Mouse (Mus musculus) testis, adult 2 months (tissue): ENCODE results near the gene Izumo1r. TPM values are rescaled to one million over a fixed set of nuclear protein-coding genes. Genes with fewer than 3 reads are reported as not detected.

Source experiments
- H3K27ac ChIP-seq: fragments of 200-500 bp; 2 replicates; pipeline ENCODE4 v1.5.1; 2012; ENCODE audit warnings: low read depth, low read length; ENCODE audit not compliant: control insufficient read depth, insufficient read depth
- H3K27me3 ChIP-seq: fragments of 200-500 bp; 2 replicates; pipeline ENCODE4 v1.6.1; 2012; ENCODE audit warnings: mild to moderate bottlenecking, low read length, moderate library complexity; ENCODE audit not compliant: control insufficient read depth, insufficient read depth
- H3K36me3 ChIP-seq: fragments of 200-500 bp; 2 replicates; pipeline ENCODE4 v1.6.1; 2012; ENCODE audit warnings: mild to moderate bottlenecking, low read length; ENCODE audit not compliant: control insufficient read depth, insufficient read depth
- H3K4me1 ChIP-seq: fragments of 200-500 bp; 2 replicates; pipeline ENCODE4 v1.6.1; 2012; ENCODE audit warnings: low read length; ENCODE audit not compliant: control insufficient read depth, insufficient read depth
- H3K4me3 ChIP-seq: fragments of 200-500 bp; 2 replicates; pipeline ENCODE4 v1.5.1; 2012; ENCODE audit warnings: low read depth, mild to moderate bottlenecking, low read length, moderate library complexity, mixed read lengths; ENCODE audit not compliant: control insufficient read depth
- CTCF ChIP-seq: fragments of 200-500 bp; IDR thresholded peaks from 2 replicates; pipeline ENCODE4 v1.5.1; 2012; ENCODE audit warnings: low read depth, mild to moderate bottlenecking, inconsistent platforms, low read length, moderate library complexity; ENCODE audit not compliant: control insufficient read depth, insufficient read depth, insufficient replicate concordance
- POLR2A ChIP-seq: fragments of 200-500 bp; IDR thresholded peaks from 2 replicates; pipeline ENCODE4 v1.6.1; 2012; ENCODE audit warnings: low read depth, mild to moderate bottlenecking, inconsistent platforms, low read length, moderate library complexity; ENCODE audit not compliant: control insufficient read depth
- polyA plus RNA-seq: library from polyadenylated mRNA; depleted of rRNA; stranded (reverse); fragments of >200 nt; gene quantifications from 2 replicates; pipeline ENCODE4 v1.2.3, GENCODE M21; 2012

Gene Izumo1r
- polyA plus RNA-seq, 1 experiment, result not detected

DNA sequence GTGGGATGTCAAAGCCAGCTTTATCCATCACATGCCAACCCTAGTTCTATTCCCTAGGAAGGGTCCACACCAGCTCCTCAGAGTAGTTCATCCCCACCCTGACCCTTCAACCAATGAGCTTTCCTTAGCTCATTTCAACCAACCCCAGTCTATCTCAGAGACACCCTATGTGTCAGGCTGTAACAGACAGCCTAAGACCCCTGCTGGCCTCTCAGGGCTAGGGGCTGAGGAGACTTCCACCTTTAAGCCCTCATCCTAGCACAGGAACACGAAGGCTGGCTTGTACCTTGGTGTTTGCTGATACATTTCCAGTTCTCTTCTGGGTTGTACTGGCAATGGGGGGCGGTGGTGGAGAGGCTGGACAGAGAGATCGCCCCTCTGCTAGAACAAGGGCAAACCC lies 743 bp downstream of the Izumo1r start:
- H3K4me3 ChIP-seq, result no peak overlapping the region
- no peak overlapping the region for H3K27ac ChIP-seq
- TF ChIP-seq POLR2A, result no peak
- TF ChIP-seq CTCF, result no peak
- no peaks in the 10 kb centered on the region for H3K36me3 ChIP-seq
- H3K4me1 ChIP-seq, result peaks cover 7% of the 10 kb centered on the region
- no peaks in the 10 kb centered on the region for H3K27me3 ChIP-seq

DNA sequence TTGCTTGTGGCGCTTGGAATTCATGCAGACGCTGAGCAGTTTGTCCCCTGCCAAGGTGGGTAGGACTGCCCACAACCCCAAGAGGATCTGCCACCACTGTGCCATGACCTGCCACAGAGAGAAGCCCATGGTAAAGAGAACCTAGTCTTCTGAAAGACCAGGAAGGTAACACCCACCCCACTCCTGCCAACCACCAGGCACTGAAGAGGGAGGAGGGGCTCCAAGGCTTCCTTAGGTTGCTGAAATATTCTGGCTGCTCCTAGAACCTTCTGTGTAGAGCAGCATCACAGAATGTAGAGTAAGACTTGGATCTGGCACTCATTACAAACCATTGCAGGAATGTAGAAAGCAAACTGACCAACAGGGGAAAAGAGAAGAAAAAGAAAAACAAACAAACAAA lies 1.3 kb downstream of the Izumo1r start:
- Histone ChIP-seq H3K4me1 (peaks cover 7% of the 10 kb centered on the region), H3K27ac (no peak overlapping the region)
- TF ChIP-seq POLR2A (no peak), CTCF (no peak)

DNA sequence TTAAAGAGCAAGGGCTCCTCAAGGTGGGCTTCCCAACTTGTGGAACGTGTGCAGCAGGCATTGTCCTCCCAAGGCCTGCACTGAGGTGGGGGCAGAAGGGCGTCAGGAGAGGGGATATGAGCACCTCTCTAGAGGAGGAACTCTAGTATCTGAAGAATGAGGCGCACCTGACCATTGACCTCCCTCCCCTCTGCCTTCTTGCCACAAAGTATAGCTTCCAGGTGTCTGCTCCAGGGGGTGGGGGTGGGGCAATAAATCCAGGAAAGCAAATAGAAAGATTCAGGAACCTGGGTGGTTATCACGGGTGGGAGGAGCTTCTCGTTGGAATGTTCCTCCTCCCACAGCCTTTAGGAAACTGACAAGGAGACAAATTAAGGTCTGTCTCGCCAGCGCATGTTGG lies 2.0 kb downstream of the Izumo1r start:
- H3K27me3 ChIP-seq, result no peaks in the 10 kb centered on the region
- no peak overlapping the region for H3K27ac ChIP-seq
- H3K36me3 ChIP-seq, result no peaks in the 10 kb centered on the region
- peaks cover 7% of the 10 kb centered on the region for H3K4me1 ChIP-seq
- no peak for TF ChIP-seq POLR2A
- TF ChIP-seq CTCF, result no peak
- H3K4me3 ChIP-seq, result no peak overlapping the region

More for the DNA sequence above, 1.3 kb downstream of the Izumo1r start:
- H3K4me3 ChIP-seq, result no peak overlapping the region
- no peaks in the 10 kb centered on the region for H3K27me3 ChIP-seq
- H3K36me3 ChIP-seq, result no peaks in the 10 kb centered on the region

DNA sequence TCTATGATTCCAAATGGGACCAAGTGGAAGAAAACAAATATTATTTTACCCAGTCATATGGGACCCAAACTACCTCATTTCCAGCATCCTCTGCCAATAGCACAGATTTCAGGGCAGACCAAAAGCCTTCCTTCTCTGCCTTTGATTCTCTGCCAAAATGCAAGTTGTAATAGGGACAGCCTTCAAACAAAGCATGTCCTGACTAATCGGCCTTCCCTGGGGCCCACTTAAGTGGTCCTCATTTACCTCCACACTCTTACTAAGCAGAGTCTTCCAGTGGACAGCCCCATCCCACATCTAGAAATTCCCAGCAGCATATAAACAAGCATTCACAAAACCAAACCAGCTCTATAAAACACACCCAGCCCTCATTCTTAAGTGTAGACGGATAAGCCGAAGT lies 6.6 kb downstream of the Izumo1r start:
- H3K4me3 ChIP-seq, result no peak overlapping the region
- no peaks in the 10 kb centered on the region for H3K36me3 ChIP-seq
- TF ChIP-seq POLR2A, result no peak
- no peak for TF ChIP-seq CTCF
- H3K4me1 ChIP-seq, result no peaks in the 10 kb centered on the region
- H3K27me3 ChIP-seq, result no peaks in the 10 kb centered on the region
- H3K27ac ChIP-seq, result no peak overlapping the region

DNA sequence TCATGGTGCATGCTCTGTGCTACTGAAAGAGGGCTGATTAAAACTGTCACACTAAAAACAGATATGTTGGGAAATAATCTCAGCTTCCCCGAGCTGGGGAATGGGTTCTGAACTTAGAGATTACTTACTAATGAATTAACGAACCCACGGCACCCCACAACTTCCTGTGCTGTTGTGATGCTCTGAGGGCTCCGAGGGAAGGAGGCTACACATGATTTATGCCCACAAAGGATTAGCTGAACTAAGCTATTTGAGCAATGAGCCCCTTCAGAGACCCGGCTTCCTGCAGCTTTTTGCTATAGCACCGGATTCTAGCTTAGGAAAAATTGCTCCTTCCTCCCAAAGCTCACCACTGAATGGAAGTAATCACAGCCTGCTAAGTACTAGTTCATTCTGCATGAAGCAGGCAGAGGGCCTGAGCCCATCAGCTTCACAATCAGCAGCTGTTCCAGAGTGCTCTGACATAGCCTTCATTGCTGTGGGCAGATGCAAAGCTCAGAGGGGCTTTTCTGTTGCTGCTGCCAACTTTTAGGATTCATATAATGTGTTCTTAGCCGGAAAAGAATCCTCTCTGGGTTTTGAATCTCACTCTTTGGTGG lies 8.4 kb downstream of the Izumo1r start:
- H3K4me1 ChIP-seq, result no peaks in the 10 kb centered on the region
- no peaks in the 10 kb centered on the region for H3K36me3 ChIP-seq
- no peaks in the 10 kb centered on the region for H3K27me3 ChIP-seq
- H3K4me3 ChIP-seq, result no peak overlapping the region
- TF ChIP-seq CTCF (no peak), POLR2A (no peak)
- H3K27ac ChIP-seq, result no peak overlapping the region

DNA sequence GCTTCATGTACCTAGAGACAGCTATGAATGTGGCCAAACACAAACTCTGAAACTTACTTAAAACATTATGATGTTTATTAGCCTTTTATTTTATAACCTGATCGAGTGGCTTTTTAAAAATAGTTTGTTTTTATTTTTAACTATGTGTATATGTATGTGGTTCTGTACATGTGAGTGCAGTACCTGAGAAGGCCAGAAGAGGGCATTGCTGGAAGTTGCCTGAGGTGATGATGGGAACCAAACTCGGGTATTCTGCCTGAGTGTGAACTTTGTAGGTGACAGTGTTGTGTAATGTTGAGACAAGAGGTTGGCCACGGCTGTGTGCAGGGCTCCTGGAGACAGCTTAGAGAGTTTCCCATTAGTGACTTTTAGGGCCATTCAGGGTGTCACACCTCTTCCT lies 9.1 kb downstream of the Izumo1r start:
- H3K4me3 ChIP-seq, result no peak overlapping the region
- no peaks in the 10 kb centered on the region for H3K36me3 ChIP-seq
- H3K27me3 ChIP-seq, result no peaks in the 10 kb centered on the region
- no peaks in the 10 kb centered on the region for H3K4me1 ChIP-seq
- H3K27ac ChIP-seq, result no peak overlapping the region
- TF ChIP-seq CTCF, result no peak
- TF ChIP-seq POLR2A, result no peak

DNA sequence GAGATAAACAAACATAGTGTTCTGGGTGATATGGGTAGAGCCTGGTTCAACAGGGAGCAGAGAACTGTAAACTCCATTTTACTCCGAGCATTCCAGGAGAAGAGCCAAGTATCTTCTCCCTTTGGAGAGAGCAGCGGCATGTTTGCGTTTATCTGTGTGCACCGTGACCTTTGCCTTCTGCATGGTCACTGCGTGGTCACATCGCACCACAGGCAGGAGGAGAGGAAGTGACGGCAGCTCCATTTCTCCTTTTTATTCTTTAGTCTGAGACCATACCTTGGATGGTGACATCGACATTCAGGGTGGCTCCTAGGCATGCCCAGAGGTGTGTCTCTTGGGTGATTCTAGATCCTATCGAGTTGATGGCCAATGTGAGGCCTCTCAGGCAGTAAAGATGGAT lies 10.4 kb downstream of the Izumo1r start:
- Histone ChIP-seq H3K4me1 (no peaks in the 10 kb centered on the region), H3K4me3 (no peak overlapping the region), H3K27me3 (no peaks in the 10 kb centered on the region), H3K36me3 (no peaks in the 10 kb centered on the region), H3K27ac (no peak overlapping the region)
- TF ChIP-seq POLR2A (no peak), CTCF (no peak)

DNA sequence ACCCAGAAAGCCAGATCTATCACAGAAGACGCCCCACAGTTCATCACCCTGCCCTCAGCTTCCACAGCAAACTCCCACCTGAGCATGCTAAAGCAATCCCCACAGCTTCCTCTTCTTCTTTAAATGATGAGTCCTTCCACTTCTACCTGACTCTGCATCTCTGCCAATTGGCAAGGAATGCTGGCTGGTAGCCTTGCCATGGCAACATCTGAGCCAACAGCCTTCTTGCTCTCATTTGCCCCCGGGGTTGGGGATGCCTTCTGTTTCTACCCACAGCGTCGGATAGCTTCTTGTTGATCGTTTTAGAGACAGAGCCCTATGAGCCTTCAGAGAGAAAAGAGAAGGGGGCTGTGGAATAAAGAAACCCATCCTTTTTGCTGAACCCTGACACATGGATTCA lies 11.9 kb downstream of the Izumo1r start:
- TF ChIP-seq CTCF (no peak), POLR2A (no peak)
- H3K4me1 ChIP-seq, result no peaks in the 10 kb centered on the region
- H3K27ac ChIP-seq, result no peak overlapping the region
- no peaks in the 10 kb centered on the region for H3K27me3 ChIP-seq
- no peak overlapping the region for H3K4me3 ChIP-seq
- no peaks in the 10 kb centered on the region for H3K36me3 ChIP-seq

DNA sequence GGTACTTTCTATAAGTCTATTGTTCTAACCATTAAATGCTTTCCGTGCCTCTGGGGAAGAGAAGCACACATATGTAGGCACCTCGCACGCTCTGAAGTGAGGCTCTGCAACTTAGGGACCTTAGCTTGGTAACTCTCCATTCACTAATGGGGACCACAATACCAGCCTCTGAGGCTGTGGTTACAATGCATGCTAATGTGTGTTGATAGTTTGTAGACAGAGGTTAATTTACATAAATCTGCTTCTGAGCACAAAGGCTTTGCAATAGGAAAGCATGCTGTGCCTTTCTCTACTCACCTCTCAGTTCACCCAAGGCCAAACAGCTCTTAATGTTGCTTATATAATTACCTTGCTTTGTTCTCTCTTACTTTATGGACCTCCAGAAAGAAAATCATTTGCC lies 13.1 kb downstream of the Izumo1r start:
- Histone ChIP-seq H3K27me3 (no peaks in the 10 kb centered on the region), H3K36me3 (no peaks in the 10 kb centered on the region), H3K27ac (no peak overlapping the region), H3K4me3 (no peak overlapping the region), H3K4me1 (no peaks in the 10 kb centered on the region)
- TF ChIP-seq CTCF, result no peak
- TF ChIP-seq POLR2A, result no peak
